Mouse (Mus musculus) lung, postnatal 0 days (tissue): ENCODE data around the gene Asap3.

ENCODE experiments used
- CTCF ChIP-seq: IDR thresholded peaks from 2 replicates; pipeline ENCODE4 v1.5.1; 2016; ENCODE audit warnings: antibody characterized with exemption, mild to moderate bottlenecking
- EP300 ChIP-seq: IDR thresholded peaks from 2 replicates; pipeline ENCODE4 v1.6.1; 2016; ENCODE audit warnings: antibody characterized with exemption, mild to moderate bottlenecking, control low read depth

GRCm38 (mm10) chr4:136289918-136290780 lies 84.0 kb downstream of the Asap3 start:
- TF ChIP-seq CTCF (no peak), EP300 (no peak)
